Mouse (Mus musculus) embryonic facial prominence, embryonic 11.5 days (tissue): ENCODE data around the gene Paics. TPM values are rescaled to one million over a fixed set of nuclear protein-coding genes. Genes with fewer than 3 reads are reported as not detected.
A peak's percentile ranks its signal among the peaks of the same experiment; 100 is the strongest.

Experiments
- ATAC-seq: fragments of 200-750 bp; cut with Nextera tagmentation; replicated peaks from 2 replicates; pipeline ENCODE4 v1.8.0; 2017; ENCODE audit warnings: low read depth; ENCODE audit not compliant: insufficient number of reproducible peaks, low FRiP score, low TSS enrichment
- DNase-seq: peaks from one replicate; pipeline ENCODE4 v3.0.0-alpha.2; 2015; ENCODE audit warnings: low spot score
- H3K27ac ChIP-seq: fragments of 300-500 bp; sonication (generic); replicated peaks from 2 replicates; pipeline ENCODE4 v1.5.1; 2014; ENCODE audit warnings: mild to moderate bottlenecking, low read depth, low read length, control low read depth
- H3K27me3 ChIP-seq: fragments of 300-500 bp; sonication (generic); 2 replicates; pipeline ENCODE4 v1.6.1; 2014; ENCODE audit warnings: mild to moderate bottlenecking, low read length, moderate library complexity, mixed read lengths; ENCODE audit not compliant: control insufficient read depth, insufficient read depth
- H3K36me3 ChIP-seq: fragments of 300-500 bp; sonication (generic); replicated peaks from 2 replicates; pipeline ENCODE4 v1.6.1; 2014; ENCODE audit warnings: low read depth, mild to moderate bottlenecking, low read length, moderate library complexity, mixed read lengths; ENCODE audit not compliant: control insufficient read depth, insufficient read depth
- H3K4me1 ChIP-seq: fragments of 300-500 bp; sonication (generic); 2 replicates; pipeline ENCODE4 v1.6.1; 2014; ENCODE audit warnings: low read length, mixed read lengths; ENCODE audit not compliant: control insufficient read depth, insufficient read depth
- H3K4me2 ChIP-seq: fragments of 300-500 bp; sonication (generic); 2 replicates; pipeline ENCODE4 v1.6.1; 2014; ENCODE audit warnings: low read depth, mild to moderate bottlenecking, control low read depth, low read length, moderate library complexity
- H3K4me3 ChIP-seq: fragments of 300-500 bp; sonication (generic); 2 replicates; pipeline ENCODE4 v1.5.1; 2014; ENCODE audit warnings: low read depth, low read length, control low read depth
- H3K9ac ChIP-seq: fragments of 300-500 bp; sonication (generic); replicated peaks from 2 replicates; pipeline ENCODE4 v1.6.1; 2014; ENCODE audit warnings: mild to moderate bottlenecking, control low read depth, low read length
- H3K9me3 ChIP-seq: fragments of 300-500 bp; sonication (generic); replicated peaks from 2 replicates; pipeline ENCODE4 v1.6.1; 2016; ENCODE audit warnings: mild to moderate bottlenecking, low read length, inconsistent platforms, mixed read lengths; ENCODE audit not compliant: control insufficient read depth
- WGBS: fragments of 180-500 bp; shearing (Covaris S2); extraction: QIAGEN DNeasy Blood & Tissue Kit; methylation state at CpG from one replicate; pipeline ENCODE4 v1.1.7; 2014; 5-methylcytosine and 5-hydroxymethylcytosine counted together
- polyA plus RNA-seq: library from polyadenylated mRNA; unstranded; fragments of >200 nt; fragmentation: Nextera tagmentation; extraction: Ambion mirVana; gene quantifications from 2 replicates; pipeline ENCODE4 v1.2.1, GENCODE M21; 2014

Paics gene
- polyA plus RNA-seq, 1 experiment from 2014 or later: 466 TPM

GRCm38 (mm10) chr5:76973488-76973887 is 22.4 kb downstream of the Paics start:
- no peak overlapping the region for H3K9ac ChIP-seq
- no peaks in the 10 kb centered on the region; the same call in 1 of the 2 replicates for H3K4me1 ChIP-seq
- DNase-seq (no peak), ATAC-seq (no peak)
- H3K36me3 ChIP-seq: no peaks in the 10 kb centered on the region; the same call in none of the 2 replicates
- H3K27me3 ChIP-seq: no peaks in the 10 kb centered on the region
- H3K27ac ChIP-seq: no peak overlapping the region
- WGBS: 75% methylated on average over 3 of the region's 3 CpGs
- peak overlapping the region; percentile 91 for H3K4me3 ChIP-seq
- peak overlapping the region; percentile 78 for H3K4me2 ChIP-seq
- H3K9me3 ChIP-seq: no peaks in the 10 kb centered on the region

DNA sequence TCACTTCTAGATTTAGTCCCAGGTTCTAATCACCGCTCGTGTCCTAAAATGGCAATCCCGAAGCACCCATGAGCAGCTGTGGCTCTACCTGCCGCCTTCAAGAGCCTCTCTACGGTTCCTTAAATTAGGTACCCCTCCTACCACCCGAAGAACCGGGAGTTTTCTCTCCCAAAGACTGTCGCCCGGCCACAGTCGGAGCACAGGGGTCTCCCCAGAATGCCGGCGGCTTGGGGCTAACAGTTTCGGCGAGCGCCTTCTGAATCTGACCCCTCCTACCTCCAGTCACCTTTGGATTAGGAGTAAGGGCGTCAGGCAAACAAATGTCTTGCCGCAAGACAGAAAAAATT is 23.1 kb downstream of the Paics start:
- Histone ChIP-seq H3K27me3 (no peaks in the 10 kb centered on the region), H3K27ac (no peak overlapping the region), H3K9ac (peak overlapping the region; percentile 82), H3K4me2 (peak overlapping the region; percentile 78), H3K36me3 (no peaks in the 10 kb centered on the region; the same call in none of the 2 replicates), H3K4me3 (peak overlapping the region; percentile 91), H3K4me1 (no peaks in the 10 kb centered on the region; the same call in 1 of the 2 replicates), H3K9me3 (no peaks in the 10 kb centered on the region)
- ATAC-seq (no peak; the same call in 1 of the 2 replicates), DNase-seq (no peak)
- 3% methylated on average over 17 of the region's 17 CpGs for WGBS

- peak; percentile 91 for ATAC-seq
- H3K4me3 ChIP-seq: peak within 1 kb of the TSS; percentile 91
- H3K9me3 ChIP-seq: no peaks in the 10 kb centered on the region
- no peaks in the 10 kb centered on the region for H3K27me3 ChIP-seq
- H3K9ac ChIP-seq: peak within 1 kb of the TSS; percentile 82
- peak; percentile 92 for DNase-seq
- no peak within 1 kb of the TSS; the same call in 1 of the 2 replicates for H3K27ac ChIP-seq
- peak within 1 kb of the TSS; percentile 78 for H3K4me2 ChIP-seq
- H3K4me1 ChIP-seq: no peaks in the 10 kb centered on the region; the same call in 1 of the 2 replicates
- no peaks in the 10 kb centered on the region; the same call in none of the 2 replicates for H3K36me3 ChIP-seq
- WGBS: under 1% methylated on average over 60 of the region's 60 CpGs
Measured at GRCm38 (mm10) chr5:76974554-76975285, 23.6 kb downstream of the Paics start, which contains the start of gene Srp72. TSS of gene Srp72 (plus strand) at chr5:76974683.

DNA sequence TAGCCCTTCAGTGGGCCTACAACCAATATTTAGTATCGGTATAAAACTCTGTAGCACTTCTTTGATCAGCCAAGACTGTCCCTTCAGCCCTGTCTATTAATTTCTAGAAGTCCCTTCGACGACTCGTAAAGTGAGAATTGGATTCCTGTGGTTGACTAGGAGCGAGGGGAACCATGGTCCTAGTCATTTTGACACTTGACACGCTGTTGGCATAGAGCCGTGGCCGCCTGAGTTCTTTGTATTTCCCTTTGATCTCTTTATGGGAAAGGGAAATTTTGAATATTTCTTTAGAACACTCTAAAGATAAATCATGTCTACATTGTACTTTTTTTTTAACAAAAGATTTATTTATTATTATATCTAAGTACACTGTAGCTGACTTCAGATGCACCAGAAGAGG is 24.6 kb downstream of the Paics start:
- Histone ChIP-seq H3K36me3 (peaks cover 5% of the 10 kb centered on the region), H3K9me3 (no peaks in the 10 kb centered on the region), H3K4me1 (no peaks in the 10 kb centered on the region; the same call in 1 of the 2 replicates), H3K4me3 (no peak overlapping the region), H3K27ac (no peak overlapping the region), H3K4me2 (no peak overlapping the region; the same call in 1 of the 2 replicates), H3K27me3 (no peaks in the 10 kb centered on the region), H3K9ac (no peak overlapping the region)
- DNase-seq (no peak), ATAC-seq (no peak)
- WGBS: 91% methylated on average over 8 of the region's 8 CpGs

- Histone ChIP-seq H3K4me2 (no peak overlapping the region), H3K9ac (no peak overlapping the region), H3K9me3 (no peaks in the 10 kb centered on the region), H3K4me1 (no peaks in the 10 kb centered on the region), H3K36me3 (peaks cover 16% of the 10 kb centered on the region), H3K27me3 (no peaks in the 10 kb centered on the region), H3K4me3 (no peak overlapping the region), H3K27ac (no peak overlapping the region)
- ATAC-seq: no peak
- DNase-seq: no peak
- WGBS: 94% methylated on average over 11 of the region's 11 CpGs
Measured at GRCm38 (mm10) chr5:76984015-76984414, 32.9 kb downstream of the Paics start.

GRCm38 (mm10) chr5:76990789-76991188 is 39.7 kb downstream of the Paics start:
- ATAC-seq (no peak), DNase-seq (no peak)
- Histone ChIP-seq H3K9ac (no peak overlapping the region), H3K4me3 (no peak overlapping the region), H3K36me3 (peaks cover 5% of the 10 kb centered on the region; the same call in 1 of the 2 replicates), H3K27me3 (no peaks in the 10 kb centered on the region), H3K4me2 (no peak overlapping the region), H3K9me3 (no peaks in the 10 kb centered on the region), H3K4me1 (no peaks in the 10 kb centered on the region), H3K27ac (no peak overlapping the region)
- WGBS: 95% methylated on average over 3 of the region's 3 CpGs

- Histone ChIP-seq H3K9me3 (no peaks in the 10 kb centered on the region), H3K27ac (no peak overlapping the region), H3K4me3 (no peak overlapping the region), H3K9ac (no peak overlapping the region), H3K4me2 (no peak overlapping the region), H3K27me3 (no peaks in the 10 kb centered on the region), H3K36me3 (peaks cover 5% of the 10 kb centered on the region; the same call in 1 of the 2 replicates), H3K4me1 (no peaks in the 10 kb centered on the region)
- no peak for ATAC-seq
- no peak for DNase-seq
- 94% methylated on average over 5 of the region's 5 CpGs for WGBS
Measured at GRCm38 (mm10) chr5:76993174-76993814, 42.2 kb downstream of the Paics start.

DNA sequence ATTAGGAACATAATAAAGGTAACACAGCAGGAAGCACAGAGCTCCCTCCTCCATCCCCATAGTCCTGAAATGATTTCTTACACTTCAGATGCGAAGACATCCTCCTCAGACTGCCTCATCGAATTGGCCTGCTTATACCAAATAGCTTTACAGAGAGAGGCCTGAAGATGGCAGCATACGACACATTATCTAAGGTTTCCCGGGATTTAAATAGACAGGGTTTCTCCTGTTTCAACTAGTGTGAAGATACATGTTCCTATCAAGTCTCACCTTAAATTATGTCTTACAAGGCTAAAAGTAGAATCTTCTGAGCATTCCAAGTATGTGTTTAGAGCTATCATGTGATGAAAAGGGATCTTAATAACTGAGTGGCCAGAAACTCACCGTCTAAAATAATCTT is 47.3 kb downstream of the Paics start:
- Histone ChIP-seq H3K27ac (no peak overlapping the region), H3K36me3 (no peaks in the 10 kb centered on the region), H3K4me2 (no peak overlapping the region), H3K4me3 (no peak overlapping the region), H3K9me3 (no peaks in the 10 kb centered on the region), H3K27me3 (no peaks in the 10 kb centered on the region), H3K9ac (no peak overlapping the region), H3K4me1 (no peaks in the 10 kb centered on the region)
- ATAC-seq: no peak
- 55% methylated on average over 5 of the region's 5 CpGs for WGBS
- peak; percentile 71 for DNase-seq
